Mouse (Mus musculus) CH12.LX (cell line): ENCODE results near the gene Rhof. TPM values are rescaled to one million over a fixed set of nuclear protein-coding genes. Genes with fewer than 3 reads are reported as not detected.

Source experiments
- DNase-seq: peaks from one replicate; pipeline ENCODE4 v3.0.0-alpha.2; 2013; ENCODE audit errors: extremely low read depth
- H3K27ac ChIP-seq: 2 replicates; pipeline ENCODE4 v1.5.1; 2012; ENCODE audit warnings: low read depth, mild to moderate bottlenecking, control low read depth, moderate library complexity; ENCODE audit not compliant: insufficient read depth
- H3K27me3 ChIP-seq: replicated peaks from 2 replicates; pipeline ENCODE3; 2012; ENCODE audit warnings: inconsistent platforms
- H3K36me3 ChIP-seq, 2 experiments: replicated peaks in 1 of 2; 2 replicates each; pipeline versions ENCODE3 to v1.6.1; 2012; ENCODE audit warnings: inconsistent platforms in 1 of 2, low read length in 1 of 2, mild to moderate bottlenecking in 1 of 2, mixed read lengths in 1 of 2, moderate library complexity in 1 of 2; ENCODE audit not compliant: control insufficient read depth in 1 of 2, insufficient read depth in 1 of 2
- H3K4me1 ChIP-seq, 2 experiments: 2 replicates each; pipeline ENCODE4 v1.6.1; 2012; ENCODE audit warnings: inconsistent platforms in 1 of 2, moderate library complexity in 1 of 2; ENCODE audit not compliant: insufficient read depth in 2 of 2, control insufficient read depth in 1 of 2
- H3K4me2 ChIP-seq: 2 replicates; pipeline ENCODE4 v1.6.1; 2012; ENCODE audit warnings: low read depth, mild to moderate bottlenecking, control low read depth; ENCODE audit not compliant: poor library complexity, insufficient read depth, severe bottlenecking
- H3K4me3 ChIP-seq, 3 experiments: fragments of 150-350 bp in 1 of 3; sonication (generic) in 1 of 3; replicated peaks in 1 of 3; 2 replicates each; pipeline versions ENCODE3 to v1.5.1; 2011 to 2012; ENCODE audit warnings: low read depth in 2 of 3, low read length in 2 of 3, mild to moderate bottlenecking in 2 of 3, moderate library complexity in 2 of 3, control low read depth in 1 of 3, improper control_type of control experiment in 1 of 3, inconsistent platforms in 1 of 3, mixed read lengths in 1 of 3; ENCODE audit not compliant: poor library complexity in 1 of 3
- H3K79me2 ChIP-seq: replicated peaks from 2 replicates; pipeline ENCODE4 v1.6.1; 2012; ENCODE audit warnings: mild to moderate bottlenecking, moderate library complexity; ENCODE audit not compliant: control insufficient read depth, poor library complexity, insufficient read depth, severe bottlenecking; ENCODE audit errors: extremely low read depth
- H3K9ac ChIP-seq: 2 replicates; pipeline ENCODE4 v1.6.1; 2012; ENCODE audit warnings: low read depth, mild to moderate bottlenecking, control low read depth, moderate library complexity; ENCODE audit not compliant: insufficient read depth
- H3K9me3 ChIP-seq: replicated peaks from 2 replicates; pipeline ENCODE3; 2012; ENCODE audit warnings: low read length, inconsistent platforms, mixed read lengths
- BHLHE40 ChIP-seq: IDR thresholded peaks from 2 replicates; pipeline ENCODE4 v1.6.1; 2011; ENCODE audit warnings: mild to moderate bottlenecking, low read depth, low read length, improper control_type of control experiment
- CHD1 ChIP-seq: IDR thresholded peaks from 2 replicates; pipeline ENCODE4 v1.6.1; 2012; ENCODE audit warnings: low read depth, low read length, improper control_type of control experiment, inconsistent platforms
- CHD2 ChIP-seq: IDR thresholded peaks from 2 replicates; pipeline ENCODE4 v1.6.1; 2011; ENCODE audit warnings: low read length, improper control_type of control experiment
- E2F4 ChIP-seq: IDR thresholded peaks from 2 replicates; pipeline ENCODE4 v1.6.1; 2011; ENCODE audit warnings: low read depth, low read length, improper control_type of control experiment; ENCODE audit not compliant: insufficient replicate concordance
- ELF1 ChIP-seq: IDR thresholded peaks from 2 replicates; pipeline ENCODE4 v1.6.1; 2014; ENCODE audit warnings: low read depth, mild to moderate bottlenecking, inconsistent platforms, low read length, improper control_type of control experiment
- ETS1 ChIP-seq: conservative IDR thresholded peaks from 2 replicates; pipeline ENCODE4 v1.6.1; 2012; ENCODE audit warnings: low read depth, mild to moderate bottlenecking, inconsistent platforms, low read length, improper control_type of control experiment, moderate library complexity
- IRF4 ChIP-seq: IDR thresholded peaks from 2 replicates; pipeline ENCODE4 v1.6.1; 2014; ENCODE audit warnings: low read depth, mild to moderate bottlenecking, inconsistent platforms, low read length, improper control_type of control experiment
- MAFK ChIP-seq: IDR thresholded peaks from 2 replicates; pipeline ENCODE4 v1.6.1; 2011; ENCODE audit warnings: low read length, improper control_type of control experiment; ENCODE audit not compliant: insufficient replicate concordance
- MAZ ChIP-seq: IDR thresholded peaks from 2 replicates; pipeline ENCODE4 v1.6.1; 2012; ENCODE audit warnings: low read depth, mild to moderate bottlenecking, inconsistent platforms, low read length, improper control_type of control experiment, moderate library complexity
- MEF2A ChIP-seq: IDR thresholded peaks from 2 replicates; pipeline ENCODE4 v1.6.1; 2014; ENCODE audit warnings: low read depth, mild to moderate bottlenecking, inconsistent platforms, low read length, improper control_type of control experiment, borderline replicate concordance
- MXI1 ChIP-seq: IDR thresholded peaks from 2 replicates; pipeline ENCODE4 v1.6.1; 2011; ENCODE audit warnings: mild to moderate bottlenecking, low read depth, low read length, improper control_type of control experiment
- MYC ChIP-seq: IDR thresholded peaks from 2 replicates; pipeline ENCODE4 v1.6.1; 2011; ENCODE audit warnings: low read depth, mild to moderate bottlenecking, improper control_type of control experiment, low read length
- NELFE ChIP-seq: IDR thresholded peaks from 2 replicates; pipeline ENCODE4 v1.6.1; 2011; ENCODE audit warnings: low read depth, low read length, improper control_type of control experiment
- PAX5 ChIP-seq: IDR thresholded peaks from 2 replicates; pipeline ENCODE4 v1.6.1; 2012; ENCODE audit warnings: low read length, inconsistent platforms, mixed read lengths
- POLR2A ChIP-seq: IDR thresholded peaks from 2 replicates; pipeline ENCODE4 v1.6.1; 2011; ENCODE audit warnings: low read depth, mild to moderate bottlenecking, improper control_type of control experiment, low read length
- RCOR1 ChIP-seq: conservative IDR thresholded peaks from 2 replicates; pipeline ENCODE4 v1.6.1; 2012; ENCODE audit warnings: low read depth, mild to moderate bottlenecking, inconsistent platforms, low read length, improper control_type of control experiment
- SIN3A ChIP-seq: IDR thresholded peaks from 2 replicates; pipeline ENCODE4 v1.6.1; 2012; ENCODE audit warnings: low read length, improper control_type of control experiment, inconsistent platforms
- TBP ChIP-seq: conservative IDR thresholded peaks from 2 replicates; pipeline ENCODE4 v1.6.1; 2011; ENCODE audit warnings: low read depth, low read length, improper control_type of control experiment
- TCF12 ChIP-seq: IDR thresholded peaks from 2 replicates; pipeline ENCODE4 v1.6.1; 2014; ENCODE audit warnings: low read depth, mild to moderate bottlenecking, inconsistent platforms, low read length, improper control_type of control experiment
- ZC3H11A ChIP-seq: IDR thresholded peaks from 2 replicates; pipeline ENCODE4 v1.6.1; 2012; ENCODE audit warnings: low read depth, mild to moderate bottlenecking, inconsistent platforms, low read length, improper control_type of control experiment
- ZKSCAN1 ChIP-seq: IDR thresholded peaks from 2 replicates; pipeline ENCODE4 v1.6.1; 2012; ENCODE audit warnings: low read depth, inconsistent platforms, low read length, improper control_type of control experiment, borderline replicate concordance
- ZMIZ1 ChIP-seq: IDR thresholded peaks from 2 replicates; pipeline ENCODE4 v1.6.1; 2012; ENCODE audit warnings: low read depth, mild to moderate bottlenecking, inconsistent platforms, low read length, improper control_type of control experiment
- ZNF384 ChIP-seq: IDR thresholded peaks from 2 replicates; pipeline ENCODE4 v1.6.1; 2012; ENCODE audit warnings: low read depth, low read length, improper control_type of control experiment, inconsistent platforms
- dilution Hi-C: fragments of 300-500 bp; cut with MboI; formaldehyde crosslinking; loops from 2 replicates; pipeline ENCODE4 v1.14.3; 2020; ENCODE audit warnings: low sequenced_read_pairs; ENCODE audit not compliant: extremely low pct_unique_long_range_greater_than_20kb, extremely low pct_ligation_motif_present
- in situ Hi-C: fragments of 300-500 bp; cut with MboI; formaldehyde crosslinking; loops from 3 replicates; pipeline ENCODE4 v1.14.3; 2019; ENCODE audit warnings: low sequenced_read_pairs, low pct_ligation_motif_present, low pct_unique_long_range_greater_than_20kb, mixed read lengths
- polyA plus RNA-seq: library from polyadenylated mRNA; unstranded; fragments of >175 nt; gene quantifications from 2 replicates; pipeline ENCODE4 v1.2.1, GENCODE M21; 2012; ENCODE audit warnings: low read depth; ENCODE audit not compliant: insufficient read length
- total RNA-seq, 2 experiments: library from RNA; depleted of rRNA; stranded (reverse); fragments of 300-350 nt in 1 of 2; fragments of >200 nt in 1 of 2; gene quantifications; 2 replicates each; pipeline ENCODE4 v1.2.3; 2012 to 2014

Gene Rhof
- total and polyA plus RNA-seq, 3 experiments, result 33.6 to 56.9 (median 45.4) TPM

DNA sequence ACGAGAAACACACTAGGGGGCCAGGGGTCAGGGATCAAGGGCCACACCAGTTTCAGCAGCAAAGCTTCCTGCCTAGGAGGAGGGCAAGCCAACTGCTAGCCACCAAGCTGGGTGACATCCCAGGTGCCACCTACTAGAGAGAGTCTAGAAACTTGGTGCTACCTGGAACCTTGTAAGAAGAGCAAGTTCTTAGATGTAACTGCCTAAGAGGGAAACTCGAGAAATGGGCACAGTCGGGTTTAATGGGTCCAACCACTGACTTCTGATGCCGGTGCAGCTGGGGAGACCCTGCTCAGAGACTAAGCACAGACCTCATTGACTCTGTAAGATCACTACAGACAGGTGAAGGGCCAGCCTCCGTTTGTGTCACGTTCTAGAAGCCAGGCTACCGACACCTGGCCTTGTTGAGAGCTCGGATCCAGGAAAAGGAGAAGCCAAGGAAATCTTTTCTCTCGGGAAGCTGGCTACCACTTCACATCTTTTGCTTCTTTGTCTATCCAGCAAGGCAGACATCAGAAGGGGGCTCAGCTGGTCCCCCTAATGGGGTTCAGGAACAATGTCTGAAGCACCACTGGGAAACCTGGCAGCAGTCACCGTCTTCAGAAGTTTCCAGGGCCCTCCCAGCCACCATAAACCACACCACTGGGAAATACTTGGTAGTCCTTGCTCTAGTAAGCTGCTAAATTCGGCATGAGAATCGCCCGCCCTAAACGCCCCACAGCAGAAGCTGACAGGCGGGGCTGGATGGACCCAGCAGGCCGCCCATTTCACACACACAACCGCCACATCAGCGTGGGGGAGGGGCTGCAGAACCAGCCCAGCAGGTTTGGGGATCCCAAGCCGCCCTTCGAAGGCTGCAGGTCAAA is 4.8 kb upstream of the Rhof start:
- Histone ChIP-seq H3K4me1 (peaks cover 10 to 53% of the 10 kb centered on the region in 2 experiments), H3K27ac (peak overlapping the region; percentile 99), H3K4me2 (peak overlapping the region; percentile 92), H3K27me3 (no peaks in the 10 kb centered on the region), H3K4me3 (peak overlapping the region; percentile 30 to 86 (median 76)), H3K79me2 (peaks cover 36% of the 10 kb centered on the region), H3K9me3 (no peaks in the 10 kb centered on the region), H3K9ac (peak overlapping the region; percentile 100), H3K36me3 (peaks cover 25 to 51% of the 10 kb centered on the region in 2 experiments)
- in situ Hi-C loops (no loop called here), dilution Hi-C loops (no loop called here)
- 0 out of 2 replicates have a peak, but pooled peaks have one; percentile 13 for TF ChIP-seq MYC
- peak; percentile 70; the same call in 1 of the 2 replicates for TF ChIP-seq MEF2A
- no peak for TF ChIP-seq TCF12
- TF ChIP-seq ETS1, result peak; percentile 35; the same call in 1 of the 2 replicates
- TF ChIP-seq ZMIZ1, result no peak
- TF ChIP-seq NELFE, result 0 out of 2 replicates have a peak, but pooled peaks have one; percentile 19
- TF ChIP-seq TBP, result no peak
- peak; percentile 70; the same call in 1 of the 2 replicates for TF ChIP-seq MXI1
- TF ChIP-seq MAFK, result peak; percentile 25; the same call in 1 of the 2 replicates
- peak; percentile 78 for TF ChIP-seq SIN3A
- TF ChIP-seq RCOR1, result no peak
- TF ChIP-seq IRF4, result peak; percentile 33; the same call in 1 of the 2 replicates
- peak; percentile 83 for TF ChIP-seq CHD2
- TF ChIP-seq POLR2A, result 0 out of 2 replicates have a peak, but pooled peaks have one; percentile 14
- peak; percentile 72 for DNase-seq

DNA sequence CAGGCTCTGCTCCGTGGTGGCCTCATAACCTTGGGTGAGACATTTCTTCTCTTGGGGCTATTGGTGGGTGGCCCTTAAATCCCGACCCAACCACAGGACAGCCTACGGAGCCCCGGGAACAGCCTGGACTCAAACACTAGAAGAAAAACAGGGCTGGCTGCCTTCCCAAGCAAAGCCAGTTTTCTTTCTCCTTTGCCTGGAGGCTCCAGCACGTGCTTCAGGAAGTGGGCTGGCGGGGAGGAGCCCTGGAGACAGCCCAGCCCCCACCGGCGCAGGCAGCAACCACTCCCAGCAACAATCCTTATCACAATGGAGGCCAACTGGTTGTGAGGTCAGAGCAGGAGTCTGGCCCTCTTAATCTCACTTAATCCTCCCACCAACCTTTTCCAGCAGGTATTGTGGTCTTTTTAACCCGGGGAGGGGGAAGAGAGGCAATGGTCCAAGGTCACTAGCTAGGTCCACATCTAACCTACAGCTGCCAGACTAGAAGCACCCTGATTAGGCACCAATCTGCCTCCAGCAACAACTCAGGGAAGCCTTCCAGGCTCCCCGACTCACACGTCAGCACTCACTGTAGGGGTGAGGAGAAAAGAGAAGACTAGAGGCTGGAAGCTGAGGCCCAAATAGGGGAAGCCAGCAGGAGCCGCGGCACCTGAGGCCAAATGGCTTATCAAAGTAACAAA is 4.0 kb upstream of the Rhof start:
- dilution Hi-C loops (no loop called here), in situ Hi-C loops (no loop called here)
- no peak for DNase-seq
- Histone ChIP-seq H3K4me2 (peak overlapping the region; percentile 92), H3K9ac (peak overlapping the region; percentile 100), H3K4me1 (peaks cover 10 to 53% of the 10 kb centered on the region in 2 experiments), H3K36me3 (peaks cover 25 to 51% of the 10 kb centered on the region in 2 experiments), H3K79me2 (peaks cover 41% of the 10 kb centered on the region), H3K4me3 (peak overlapping the region in 2 of 3 experiments; percentile 76 to 86), H3K27me3 (no peaks in the 10 kb centered on the region)
- peak; percentile 83 for TF ChIP-seq BHLHE40
- no peak for TF ChIP-seq CHD1
- TF ChIP-seq IRF4, result no peak
- TF ChIP-seq PAX5, result no peak
- no peak for TF ChIP-seq MEF2A
- TF ChIP-seq ZC3H11A, result no peak
- no peak for TF ChIP-seq ZMIZ1
- TF ChIP-seq MXI1, result peak; percentile 35; the same call in 1 of the 2 replicates
- TF ChIP-seq E2F4, result no peak
- TF ChIP-seq POLR2A, result no peak
- peak; percentile 27; the same call in 1 of the 2 replicates for TF ChIP-seq CHD2
- TF ChIP-seq ELF1, result no peak
- no peak for TF ChIP-seq MYC
- TF ChIP-seq NELFE, result no peak
- no peak for TF ChIP-seq ZKSCAN1
- no peak for TF ChIP-seq MAFK
- no peak for TF ChIP-seq TCF12
- TF ChIP-seq MAZ, result no peak
- no peak for TF ChIP-seq ZNF384
- TF ChIP-seq, all 38 proteins: peak for 3
- Histone ChIP-seq H3K27ac (peak overlapping the region; percentile 99; the same call in 1 of the 2 replicates), H3K9me3 (no peaks in the 10 kb centered on the region)
